Mouse (Mus musculus): Measurements from ENCODE around the gene Dmc1.

DNA sequence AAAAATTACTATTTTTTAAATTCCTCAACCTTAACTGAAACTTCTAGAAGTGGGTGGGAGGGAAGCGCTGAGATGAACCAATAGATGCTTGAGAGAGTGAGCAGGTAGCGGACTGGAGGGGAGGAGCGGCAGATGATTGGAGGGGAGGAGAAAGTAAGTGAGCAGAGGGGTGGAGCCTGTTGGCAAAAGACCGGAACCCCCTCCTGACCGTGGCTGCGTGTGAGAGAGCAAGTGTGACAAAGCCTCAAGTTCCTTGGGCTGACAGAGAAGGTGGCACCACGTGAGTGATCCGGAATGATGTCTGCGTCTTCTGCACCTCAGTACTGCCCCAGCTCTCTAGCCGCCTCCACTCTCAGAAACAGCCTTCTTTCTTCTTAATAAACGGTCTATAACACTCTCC lies 12.2 kb upstream of the Dmc1 start:
- TF ChIP-seq EP300 (IDR thresholded peaks at IDR 0.05; ENCODE audit: low read length), result no peak
- no peak for TF ChIP-seq POLR2A (IDR thresholded peaks at IDR 0.05; ENCODE audit: low read depth, low read length)
- TF ChIP-seq HCFC1 (IDR thresholded peaks at IDR 0.05; ENCODE audit: low read depth, low read length), result no peak
- no peak for TF ChIP-seq CTCF (conservative IDR thresholded peaks at IDR 0.05 in 1 of 2, IDR thresholded peaks at IDR 0.05 in 1 of 2; ENCODE audit: low read depth in 2 of 2, low read length in 2 of 2)
- TF ChIP-seq UBTF (IDR thresholded peaks at IDR 0.05; ENCODE audit: low read depth, low read length), result no peak
- no peak for TF ChIP-seq PAX5 (IDR thresholded peaks at IDR 0.05; ENCODE audit: low read length)
- no peak for TF ChIP-seq USF1 (IDR thresholded peaks at IDR 0.05; ENCODE audit: low read depth, low read length)
- no peak for TF ChIP-seq JUN (IDR thresholded peaks at IDR 0.05; ENCODE audit: insufficient read depth, low read depth, low read length)
- TF ChIP-seq E2F4 (IDR thresholded peaks at IDR 0.05; ENCODE audit: insufficient replicate concordance, low read depth, low read length), result no peak
